Mouse (Mus musculus) small intestine, adult 2 months (tissue): Measurements from ENCODE around the gene Rgs8.

Source experiments
- CTCF ChIP-seq: fragments of 200-500 bp; IDR thresholded peaks from 2 replicates; pipeline ENCODE4 v1.5.1; 2012; ENCODE audit warnings: low read depth, mild to moderate bottlenecking, control low read depth, inconsistent platforms, low read length, moderate library complexity, mixed read lengths; ENCODE audit not compliant: insufficient replicate concordance, insufficient read length; ENCODE audit errors: extremely low read depth
- POLR2A ChIP-seq: fragments of 200-500 bp; IDR thresholded peaks from 2 replicates; pipeline ENCODE4 v1.6.1; 2012; ENCODE audit warnings: low read depth, mild to moderate bottlenecking, control low read depth, inconsistent platforms, low read length, moderate library complexity

- TF ChIP-seq CTCF (no peak), POLR2A (no peak)
These were observed 26.8 kb downstream of the Rgs8 start for GRCm38 (mm10) chr1:153679653-153680052.
